Mouse (Mus musculus) G1E-ER4 (cell line): ENCODE data around the gene Supt5. TPM values are rescaled to one million over a fixed set of nuclear protein-coding genes. Genes with fewer than 3 reads are reported as not detected.
A peak's percentile ranks its signal among the peaks of the same experiment; 100 is the strongest.

Source experiments
- GATA1 ChIP-seq: IDR thresholded peaks from one replicate; pipeline ENCODE4 v1.8.0; 2012; ENCODE audit warnings: low read length, inconsistent platforms
- polyA plus RNA-seq: library from polyadenylated mRNA; stranded (reverse); fragments of >175 nt; gene quantifications from 2 replicates; pipeline ENCODE4 v1.2.3, GENCODE M21; 2012

Supt5 gene
- polyA plus RNA-seq: 164 and 237 TPM in 2 replicates

- no peak for TF ChIP-seq GATA1
Measured at GRCm38 (mm10) chr7:28338108-28338998, at the start of gene Supt5. Gene Supt5 (minus strand): TSS chr7:28338746.

- TF ChIP-seq GATA1: no peak
Measured at GRCm38 (mm10) chr7:28386462-28386861, 47.9 kb upstream of the Supt5 start.

- no peak for TF ChIP-seq GATA1
Measured at GRCm38 (mm10) chr7:28386007-28386406, 47.5 kb upstream of the Supt5 start.

GRCm38 (mm10) chr7:28385196-28385595, 46.6 kb upstream of the Supt5 start:
- TF ChIP-seq GATA1: no peak

- no peak for TF ChIP-seq GATA1
Measured at GRCm38 (mm10) chr7:28384162-28384561, 45.6 kb upstream of the Supt5 start.

- TF ChIP-seq GATA1: no peak
Measured at GRCm38 (mm10) chr7:28383606-28384005, 45.1 kb upstream of the Supt5 start.

- peak; percentile 100 for TF ChIP-seq GATA1
Measured at GRCm38 (mm10) chr7:28382981-28383396, 44.4 kb upstream of the Supt5 start.

GRCm38 (mm10) chr7:28382347-28382951, 43.9 kb upstream of the Supt5 start:
- TF ChIP-seq GATA1: no peak

- no peak for TF ChIP-seq GATA1
Measured at GRCm38 (mm10) chr7:28381938-28382337, 43.4 kb upstream of the Supt5 start.

GRCm38 (mm10) chr7:28381017-28381790, 42.7 kb upstream of the Supt5 start:
- no peak for TF ChIP-seq GATA1

- no peak for TF ChIP-seq GATA1
Measured at GRCm38 (mm10) chr7:28380237-28381016, 41.9 kb upstream of the Supt5 start, which contains the start of gene Zfp36. Gene Zfp36 (minus strand): TSS chr7:28380253.

GRCm38 (mm10) chr7:28378769-28379651, 40.5 kb upstream of the Supt5 start:
- TF ChIP-seq GATA1: no peak

GRCm38 (mm10) chr7:28378066-28378690, 39.6 kb upstream of the Supt5 start:
- TF ChIP-seq GATA1: no peak
